Mouse (Mus musculus) hindbrain, embryonic 16.5 days (tissue): ENCODE measurements around the gene Phyhd1. TPM values are rescaled to one million over a fixed set of nuclear protein-coding genes. Genes with fewer than 3 reads are reported as not detected.

Source experiments
- ATAC-seq: fragments of 200-750 bp; cut with Nextera tagmentation; 2 replicates; pipeline ENCODE4 v1.8.0; 2017; ENCODE audit warnings: moderate TSS enrichment, moderate library complexity
- H3K27ac ChIP-seq: fragments of 300-500 bp; sonication (generic); 2 replicates; pipeline ENCODE4 v1.5.1; 2014; ENCODE audit warnings: low read depth, mild to moderate bottlenecking, control low read depth, low read length, moderate library complexity
- H3K27me3 ChIP-seq: fragments of 300-500 bp; sonication (generic); replicated peaks from 2 replicates; pipeline ENCODE4 v1.6.1; 2014; ENCODE audit warnings: low read length; ENCODE audit not compliant: control insufficient read depth, insufficient read depth
- H3K36me3 ChIP-seq: fragments of 300-500 bp; sonication (generic); 2 replicates; pipeline ENCODE4 v1.6.1; 2014; ENCODE audit warnings: mild to moderate bottlenecking, low read length, moderate library complexity, mixed read lengths; ENCODE audit not compliant: control insufficient read depth, insufficient read depth
- H3K4me1 ChIP-seq: fragments of 300-500 bp; sonication (generic); 2 replicates; pipeline ENCODE4 v1.6.1; 2014; ENCODE audit warnings: low read depth, low read length; ENCODE audit not compliant: control insufficient read depth, insufficient read depth
- H3K4me2 ChIP-seq: fragments of 300-500 bp; sonication (generic); 2 replicates; pipeline ENCODE4 v1.6.1; 2014; ENCODE audit warnings: mild to moderate bottlenecking, low read length, control low read depth, moderate library complexity
- H3K4me3 ChIP-seq: fragments of 300-500 bp; sonication (generic); 2 replicates; pipeline ENCODE4 v1.5.1; 2014; ENCODE audit warnings: mild to moderate bottlenecking, low read length, control low read depth, moderate library complexity
- H3K9ac ChIP-seq: fragments of 300-500 bp; sonication (generic); 2 replicates; pipeline ENCODE4 v1.6.1; 2014; ENCODE audit warnings: low read depth, mild to moderate bottlenecking, control low read depth, low read length, moderate library complexity
- H3K9me3 ChIP-seq: fragments of 300-500 bp; sonication (generic); 2 replicates; pipeline ENCODE4 v1.6.1; 2014; ENCODE audit warnings: mild to moderate bottlenecking, low read length, moderate library complexity; ENCODE audit not compliant: control insufficient read depth
- WGBS: fragments of 180-500 bp; shearing (Covaris S2); extraction: QIAGEN DNeasy Blood & Tissue Kit; methylation state at CpG from one replicate; pipeline ENCODE4 v1.1.7; 2014; 5-methylcytosine and 5-hydroxymethylcytosine counted together
- polyA plus RNA-seq: library from polyadenylated mRNA; unstranded; fragments of >200 nt; fragmentation: Nextera tagmentation; extraction: Ambion mirVana; gene quantifications from 2 replicates; pipeline ENCODE4 v1.2.1, GENCODE M21; 2015

The Phyhd1 gene
- polyA plus RNA-seq, 1 experiment from 2014 or later: 5.9 TPM

DNA sequence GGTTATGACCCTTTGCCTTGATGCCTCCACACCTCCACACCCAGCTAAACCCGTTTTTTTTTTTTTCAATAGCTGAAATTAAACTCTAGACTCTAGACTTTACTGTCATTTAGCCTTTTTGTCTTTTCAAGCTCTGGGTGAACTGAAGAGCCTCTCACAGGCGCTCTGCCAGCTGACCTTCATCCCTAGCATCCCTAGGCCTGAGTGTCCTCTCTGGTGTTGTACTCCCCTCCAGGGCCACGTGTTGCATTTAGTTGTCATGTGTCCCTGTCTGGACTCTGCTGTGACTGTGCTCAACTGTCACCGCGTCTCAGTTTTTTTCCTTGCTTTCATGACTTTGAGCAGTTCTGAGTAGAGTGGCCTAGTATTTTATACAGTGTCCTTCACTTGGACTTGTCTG is 34.0 kb downstream of the Phyhd1 start:
- ATAC-seq: no peak
- H3K9ac ChIP-seq: no peak overlapping the region
- H3K36me3 ChIP-seq: peaks cover 44% of the 10 kb centered on the region
- no peak overlapping the region for H3K27ac ChIP-seq
- no peaks in the 10 kb centered on the region for H3K27me3 ChIP-seq
- H3K4me3 ChIP-seq: no peak overlapping the region
- no peaks in the 10 kb centered on the region for H3K9me3 ChIP-seq
- no peak overlapping the region for H3K4me2 ChIP-seq
- WGBS: 89% methylated on average over 5 of the region's 5 CpGs
- no peaks in the 10 kb centered on the region for H3K4me1 ChIP-seq

DNA sequence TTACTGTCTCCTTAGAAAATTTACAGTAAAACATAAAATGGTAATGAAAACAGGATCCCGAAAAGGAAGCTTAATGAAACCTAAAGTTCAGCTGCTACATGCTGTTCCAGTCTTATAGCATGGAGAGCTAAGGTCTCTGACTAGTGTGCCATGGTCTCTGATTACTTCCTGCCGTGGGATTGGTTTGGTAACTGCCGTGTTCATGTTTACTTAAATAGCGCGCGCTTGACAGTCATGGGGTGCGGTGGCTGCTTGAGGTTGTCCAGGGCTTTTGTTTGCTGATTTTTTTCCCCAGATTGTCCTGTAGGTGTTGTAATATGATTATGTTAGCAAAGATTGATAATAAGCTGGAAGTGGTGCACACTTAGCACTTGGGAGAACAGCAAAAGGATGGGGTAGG is 40.1 kb downstream of the Phyhd1 start:
- no peaks in the 10 kb centered on the region for H3K27me3 ChIP-seq
- no peak overlapping the region for H3K9ac ChIP-seq
- H3K4me2 ChIP-seq: no peak overlapping the region
- H3K9me3 ChIP-seq: no peaks in the 10 kb centered on the region
- H3K36me3 ChIP-seq: peaks cover 65% of the 10 kb centered on the region
- H3K4me1 ChIP-seq: no peaks in the 10 kb centered on the region
- no peak for ATAC-seq
- H3K4me3 ChIP-seq: no peak overlapping the region
- H3K27ac ChIP-seq: no peak overlapping the region
- 97% methylated on average over 7 of the region's 7 CpGs for WGBS

DNA sequence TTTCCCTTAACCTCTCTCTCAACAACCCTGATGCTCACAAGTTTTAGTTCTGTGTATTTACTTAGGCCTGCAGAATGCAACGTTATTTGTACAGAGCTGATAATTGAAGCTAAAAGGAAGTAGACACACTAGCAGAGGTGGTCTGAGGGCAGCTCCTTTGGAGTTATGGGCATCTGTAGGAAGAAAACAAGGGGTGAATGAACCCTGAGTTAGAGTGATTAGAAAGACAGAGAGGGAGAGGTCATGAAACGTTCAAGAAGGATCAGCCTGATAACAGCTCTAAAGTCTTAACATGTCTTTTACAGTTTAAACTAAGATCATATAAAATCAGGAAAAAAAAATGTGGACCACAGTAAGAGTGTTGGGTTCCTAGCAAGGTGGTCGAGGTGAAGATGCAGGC is 43.3 kb downstream of the Phyhd1 start:
- H3K9me3 ChIP-seq: no peaks in the 10 kb centered on the region
- no peak overlapping the region for H3K4me3 ChIP-seq
- H3K9ac ChIP-seq: no peak overlapping the region
- no peak overlapping the region for H3K4me2 ChIP-seq
- H3K36me3 ChIP-seq: peaks cover 68% of the 10 kb centered on the region
- WGBS: 94% methylated on average over 3 of the region's 3 CpGs
- no peaks in the 10 kb centered on the region for H3K27me3 ChIP-seq
- H3K27ac ChIP-seq: no peak overlapping the region
- ATAC-seq: no peak
- no peaks in the 10 kb centered on the region for H3K4me1 ChIP-seq

DNA sequence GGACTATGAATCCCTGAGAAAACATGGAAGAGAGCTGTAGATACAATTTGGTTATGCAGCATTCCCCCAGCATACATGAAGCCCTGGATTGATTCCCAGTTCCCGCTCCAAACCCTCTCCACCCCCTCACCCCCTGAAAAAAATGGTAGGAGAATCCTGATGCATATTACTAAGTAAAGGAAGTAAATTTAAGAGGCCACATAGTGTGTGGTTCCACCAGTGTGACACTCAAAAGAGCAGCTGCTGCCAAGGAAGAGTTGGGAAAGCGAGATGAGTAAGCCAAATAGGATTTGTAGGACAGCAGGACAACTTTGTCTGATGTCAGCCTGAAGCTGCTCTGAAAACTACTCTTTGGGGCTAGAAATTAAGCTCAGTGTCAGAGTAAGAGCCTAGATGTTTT is 45.5 kb downstream of the Phyhd1 start:
- Histone ChIP-seq H3K36me3 (peaks cover 66% of the 10 kb centered on the region), H3K27me3 (no peaks in the 10 kb centered on the region), H3K27ac (no peak overlapping the region), H3K4me1 (no peaks in the 10 kb centered on the region), H3K9ac (no peak overlapping the region), H3K4me2 (no peak overlapping the region), H3K4me3 (no peak overlapping the region), H3K9me3 (no peaks in the 10 kb centered on the region)
- WGBS: 91% methylated on average over 2 of the region's 2 CpGs
- ATAC-seq: no peak

DNA sequence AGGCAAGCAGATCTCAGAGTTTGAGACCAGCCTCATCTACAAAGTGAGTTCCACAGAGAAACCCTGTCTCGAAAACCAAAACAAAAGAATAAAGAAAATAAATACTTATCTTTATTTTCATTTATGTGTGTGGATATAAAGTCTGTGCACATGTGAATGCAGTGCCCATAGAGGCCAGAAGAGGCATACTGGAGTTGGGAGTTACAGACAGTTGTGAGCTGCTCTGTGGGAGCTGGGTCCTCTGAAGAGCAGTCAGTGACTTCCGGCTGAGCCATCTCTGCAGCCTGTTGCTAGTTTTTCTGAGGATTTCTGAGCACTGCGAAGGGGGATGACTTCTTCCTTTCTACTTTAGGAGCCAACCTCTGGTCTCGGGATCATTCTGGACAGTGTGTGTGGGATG is 50.1 kb downstream of the Phyhd1 start:
- no peak for ATAC-seq
- H3K27ac ChIP-seq: no peak overlapping the region
- H3K4me3 ChIP-seq: no peak overlapping the region
- H3K4me2 ChIP-seq: no peak overlapping the region
- peaks cover 54% of the 10 kb centered on the region for H3K36me3 ChIP-seq
- no peaks in the 10 kb centered on the region for H3K9me3 ChIP-seq
- H3K4me1 ChIP-seq: no peaks in the 10 kb centered on the region
- no peaks in the 10 kb centered on the region for H3K27me3 ChIP-seq
- WGBS: 95% methylated on average over 4 of the region's 4 CpGs
- no peak overlapping the region for H3K9ac ChIP-seq

DNA sequence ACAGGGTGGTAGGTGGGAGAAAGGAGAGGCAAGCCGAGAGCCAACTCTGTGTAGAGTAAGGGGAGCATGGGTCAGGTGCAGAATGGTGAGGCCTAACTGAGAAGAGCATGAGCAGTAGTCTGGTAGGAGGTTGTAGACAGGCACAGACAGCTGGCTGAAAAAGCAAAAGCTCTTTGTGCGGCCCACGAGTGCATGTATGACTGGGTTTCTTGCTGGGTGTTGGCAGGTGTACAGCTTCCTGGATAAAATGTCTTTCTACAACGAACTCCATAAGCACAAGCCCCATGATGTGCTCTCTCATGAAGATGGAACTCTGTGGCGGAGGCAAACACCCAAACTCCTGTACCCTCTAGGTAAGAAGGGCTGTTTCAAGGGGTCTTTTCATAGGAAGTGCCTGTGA is 51.0 kb downstream of the Phyhd1 start:
- 94% methylated on average over 5 of the region's 5 CpGs for WGBS
- Histone ChIP-seq H3K9me3 (no peaks in the 10 kb centered on the region), H3K9ac (no peak overlapping the region)

DNA sequence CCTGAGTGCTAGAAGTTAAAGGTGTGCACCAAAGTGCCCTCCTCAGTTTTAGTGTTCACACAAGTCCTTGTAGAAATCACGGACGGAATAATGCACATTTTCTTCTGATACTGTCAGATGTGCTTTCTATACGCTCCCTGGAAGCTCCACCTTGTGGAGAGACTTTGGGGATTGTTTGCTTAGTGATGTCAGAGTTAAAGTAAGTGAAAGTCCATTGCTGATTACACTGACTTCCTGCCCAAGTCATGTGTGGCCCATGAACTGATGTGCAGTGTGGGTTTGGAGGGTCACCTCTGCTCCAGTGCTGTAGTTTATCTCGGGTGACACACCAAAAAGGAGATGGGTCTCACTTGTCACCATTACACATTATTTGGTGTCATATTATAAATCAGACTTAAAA is 53.3 kb downstream of the Phyhd1 start:
- Histone ChIP-seq H3K4me1 (no peaks in the 10 kb centered on the region), H3K27ac (no peak overlapping the region), H3K9ac (no peak overlapping the region), H3K36me3 (peaks cover 61% of the 10 kb centered on the region), H3K4me2 (no peak overlapping the region), H3K27me3 (no peaks in the 10 kb centered on the region), H3K9me3 (no peaks in the 10 kb centered on the region), H3K4me3 (no peak overlapping the region)
- ATAC-seq: no peak
- 81% methylated on average over 4 of the region's 4 CpGs for WGBS

More for the DNA sequence above, 51.0 kb downstream of the Phyhd1 start:
- no peak overlapping the region for H3K4me2 ChIP-seq
- H3K27me3 ChIP-seq: no peaks in the 10 kb centered on the region
- no peak overlapping the region for H3K4me3 ChIP-seq
- H3K27ac ChIP-seq: no peak overlapping the region
- H3K4me1 ChIP-seq: no peaks in the 10 kb centered on the region
- H3K36me3 ChIP-seq: peaks cover 54% of the 10 kb centered on the region
- ATAC-seq: no peak

DNA sequence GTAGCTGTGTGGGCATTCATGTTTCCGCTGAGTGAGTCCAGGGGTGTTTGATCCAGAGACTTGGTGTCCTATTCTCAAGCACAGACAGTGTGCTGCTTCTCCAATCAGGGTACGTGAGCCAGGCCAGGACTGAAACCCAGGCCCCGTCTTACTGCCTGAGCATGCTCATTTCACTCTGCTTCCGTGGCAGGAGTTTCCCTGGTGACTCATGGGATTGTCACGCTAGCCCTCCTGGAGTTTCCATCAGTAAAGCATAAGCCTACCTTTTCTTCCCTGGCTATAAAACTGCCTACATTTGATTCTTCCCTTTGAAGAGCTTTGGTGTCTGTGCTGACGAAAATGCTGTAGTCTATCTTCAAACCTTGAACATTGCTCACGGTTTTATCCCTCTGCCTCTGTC is 57.1 kb downstream of the Phyhd1 start:
- H3K9ac ChIP-seq: no peak overlapping the region
- H3K4me2 ChIP-seq: no peak overlapping the region
- no peaks in the 10 kb centered on the region for H3K4me1 ChIP-seq
- WGBS: 92% methylated on average over 7 of the region's 7 CpGs
- no peak overlapping the region for H3K27ac ChIP-seq
- H3K4me3 ChIP-seq: no peak overlapping the region
- H3K36me3 ChIP-seq: peaks cover 57% of the 10 kb centered on the region
- ATAC-seq: no peak
- no peaks in the 10 kb centered on the region for H3K27me3 ChIP-seq
- H3K9me3 ChIP-seq: no peaks in the 10 kb centered on the region

- Histone ChIP-seq H3K9me3 (no peaks in the 10 kb centered on the region), H3K36me3 (peaks cover 57% of the 10 kb centered on the region), H3K27ac (no peak overlapping the region), H3K4me2 (no peak overlapping the region), H3K4me3 (no peak overlapping the region), H3K27me3 (no peaks in the 10 kb centered on the region), H3K4me1 (no peaks in the 10 kb centered on the region), H3K9ac (no peak overlapping the region)
- 92% methylated on average over 5 of the region's 5 CpGs for WGBS
- no peak for ATAC-seq
Observed at GRCm38 (mm10) chr2:30325296-30325695, 59.3 kb downstream of the Phyhd1 start.

- H3K9me3 ChIP-seq: no peaks in the 10 kb centered on the region
- H3K9ac ChIP-seq: no peak overlapping the region
- 91% methylated on average over 7 of the region's 7 CpGs for WGBS
- no peak overlapping the region for H3K4me3 ChIP-seq
- H3K27ac ChIP-seq: no peak overlapping the region
- no peak overlapping the region for H3K4me2 ChIP-seq
- no peak for ATAC-seq
- peaks cover 61% of the 10 kb centered on the region for H3K36me3 ChIP-seq
- H3K27me3 ChIP-seq: no peaks in the 10 kb centered on the region
- no peaks in the 10 kb centered on the region for H3K4me1 ChIP-seq
Observed at GRCm38 (mm10) chr2:30327276-30327675, 61.3 kb downstream of the Phyhd1 start.
